Mouse (Mus musculus): ENCODE results near the gene 5730522E02Rik.

The 5730522E02Rik gene

GRCm38 (mm10) chr11:26125923-26126322 lies 84.6 kb downstream of the 5730522E02Rik start:
- DNase-seq: no peak

GRCm38 (mm10) chr11:26120781-26121557 lies 89.6 kb downstream of the 5730522E02Rik start:
- DNase-seq: no peak

- no peak for DNase-seq
Measured at GRCm38 (mm10) chr11:26117651-26118050, 92.9 kb downstream of the 5730522E02Rik start.

GRCm38 (mm10) chr11:26112206-26112605 lies 98.4 kb downstream of the 5730522E02Rik start:
- DNase-seq: no peak

- DNase-seq: no peak
Measured at GRCm38 (mm10) chr11:26108647-26109046, 101.9 kb downstream of the 5730522E02Rik start.

- no peak for DNase-seq
Measured at GRCm38 (mm10) chr11:26104680-26105079, 105.9 kb downstream of the 5730522E02Rik start.

GRCm38 (mm10) chr11:26103698-26104097 lies 106.9 kb downstream of the 5730522E02Rik start:
- no peak for DNase-seq

GRCm38 (mm10) chr11:26102878-26103277 lies 107.7 kb downstream of the 5730522E02Rik start:
- no peak for DNase-seq

- DNase-seq: no peak
Measured at GRCm38 (mm10) chr11:26100077-26100476, 110.5 kb downstream of the 5730522E02Rik start.

GRCm38 (mm10) chr11:26098933-26099332 lies 111.6 kb downstream of the 5730522E02Rik start:
- no peak for DNase-seq

GRCm38 (mm10) chr11:26096095-26096494 lies 114.5 kb downstream of the 5730522E02Rik start:
- DNase-seq: no peak

- DNase-seq: no peak
Measured at GRCm38 (mm10) chr11:26088993-26089392, 121.6 kb downstream of the 5730522E02Rik start.

GRCm38 (mm10) chr11:26086679-26087078 lies 123.9 kb downstream of the 5730522E02Rik start:
- no peak for DNase-seq

- no peak for DNase-seq
Measured at GRCm38 (mm10) chr11:26085380-26086035, 125.1 kb downstream of the 5730522E02Rik start.

- no peak for DNase-seq
Measured at GRCm38 (mm10) chr11:26076335-26076734, 134.2 kb downstream of the 5730522E02Rik start.

- no peak for DNase-seq
Measured at GRCm38 (mm10) chr11:26075536-26075935, 135.0 kb downstream of the 5730522E02Rik start.

GRCm38 (mm10) chr11:26073638-26074294 lies 136.8 kb downstream of the 5730522E02Rik start:
- DNase-seq: no peak

GRCm38 (mm10) chr11:26072101-26072500 lies 138.5 kb downstream of the 5730522E02Rik start:
- DNase-seq: no peak

- DNase-seq: no peak
Measured at GRCm38 (mm10) chr11:26063252-26063651, 147.3 kb downstream of the 5730522E02Rik start.

GRCm38 (mm10) chr11:26061471-26062137 lies 149.0 kb downstream of the 5730522E02Rik start:
- no peak for DNase-seq

GRCm38 (mm10) chr11:26013527-26013926 lies 197.0 kb downstream of the 5730522E02Rik start:
- no peak for DNase-seq

- no peak for DNase-seq
Measured at GRCm38 (mm10) chr11:26004018-26004417, 206.5 kb downstream of the 5730522E02Rik start.

- no peak for DNase-seq
Measured at GRCm38 (mm10) chr11:25999738-26000137, 210.8 kb downstream of the 5730522E02Rik start.
